Mouse (Mus musculus): ENCODE data around the gene Aacs. TPM values are rescaled to one million over a fixed set of nuclear protein-coding genes. Genes with fewer than 3 reads are reported as not detected.

Gene Aacs
- polyA plus RNA-seq, 1 experiment from 2014 or later: 51.8 TPM

DNA sequence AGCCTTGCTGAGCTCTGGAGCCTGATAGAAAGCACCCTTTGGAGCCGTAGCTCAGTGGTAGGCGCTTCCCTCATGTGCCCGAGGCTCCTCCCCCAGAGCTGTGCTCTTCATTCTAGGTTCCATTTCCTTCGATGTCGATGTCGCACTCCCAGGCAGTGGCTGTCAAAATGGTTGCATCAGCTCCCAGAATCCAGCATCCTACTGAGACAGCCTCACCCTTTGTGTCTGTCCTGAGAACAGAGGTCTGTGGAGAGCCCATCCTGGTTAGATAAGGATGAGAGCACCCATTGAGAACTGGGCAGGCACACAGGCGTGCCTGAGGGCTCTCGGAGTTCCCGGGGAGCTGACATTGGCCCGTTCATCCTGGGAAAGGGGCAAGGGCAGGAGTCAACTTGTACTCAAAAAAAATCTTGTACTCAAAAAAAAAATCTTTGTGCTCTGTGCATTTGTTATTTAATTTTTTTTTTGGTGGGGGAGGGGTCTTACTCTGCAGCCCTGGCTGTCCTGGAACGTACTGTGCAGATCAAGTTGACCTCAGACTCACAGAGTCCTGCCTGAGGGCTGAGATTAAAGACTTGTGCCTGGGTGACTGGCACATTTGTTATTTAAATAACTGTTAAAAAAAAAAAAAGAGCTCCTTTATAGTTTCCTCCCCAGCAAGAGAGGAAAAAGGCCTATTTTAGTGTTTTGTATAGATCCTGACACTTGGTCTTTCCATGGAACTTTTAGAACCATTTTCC lies 74.3 kb downstream of the Aacs start:
- Histone ChIP-seq H3K27ac (ENCODE audit: low read depth, low read length) (no peak overlapping the region), H3K4me2 (ENCODE audit: low read length) (no peak overlapping the region), H3K36me3 (ENCODE audit: control insufficient read depth, insufficient read depth, low read length) (no peaks in the 10 kb centered on the region)

DNA sequence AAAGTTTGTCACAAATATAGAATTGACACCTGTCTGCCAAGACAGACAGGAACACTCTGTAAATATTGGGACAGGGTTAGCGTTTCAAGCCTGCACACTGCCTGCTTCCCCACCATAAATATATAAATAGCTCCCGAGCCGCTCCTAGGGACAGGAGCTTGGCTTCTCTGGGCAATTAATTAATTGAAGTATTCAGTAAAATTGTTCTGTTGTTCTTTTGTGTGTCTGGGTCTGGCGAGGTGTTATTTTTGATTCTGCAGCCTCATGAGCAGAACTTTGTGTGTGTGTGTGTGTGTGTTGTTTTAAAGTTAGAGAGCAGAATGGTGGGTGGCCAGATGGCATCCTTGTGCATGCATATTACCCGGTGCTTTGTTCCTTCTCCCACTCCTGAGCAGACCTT lies 80.1 kb downstream of the Aacs start:
- Histone ChIP-seq H3K27ac (ENCODE audit: low read depth, low read length) (no peak overlapping the region), H3K9ac (ENCODE audit: low read length) (no peak overlapping the region), H3K9me3 (replicated peaks; ENCODE audit: control insufficient read depth, low read length) (no peaks in the 10 kb centered on the region), H3K4me3 (ENCODE audit: low read depth, low read length) (no peak overlapping the region), H3K36me3 (ENCODE audit: control insufficient read depth, insufficient read depth, low read length) (no peaks in the 10 kb centered on the region), H3K4me1 (ENCODE audit: control insufficient read depth, insufficient read depth, low read length) (no peaks in the 10 kb centered on the region), H3K4me2 (ENCODE audit: low read length) (no peak overlapping the region), H3K27me3 (replicated peaks; ENCODE audit: control insufficient read depth, insufficient read depth, low read length) (no peaks in the 10 kb centered on the region)
- WGBS: 66% methylated on average over 5 of the region's 5 CpGs
- DNase-seq (ENCODE audit: low spot score) (no peak), ATAC-seq (no peak)

More for the DNA sequence above, 74.3 kb downstream of the Aacs start:
- no peaks in the 10 kb centered on the region for H3K9me3 ChIP-seq (replicated peaks; ENCODE audit: control insufficient read depth, low read length)
- 17% methylated on average over 11 of the region's 11 CpGs for WGBS
- H3K27me3 ChIP-seq (replicated peaks; ENCODE audit: control insufficient read depth, insufficient read depth, low read length): no peaks in the 10 kb centered on the region
- no peak overlapping the region for H3K4me3 ChIP-seq (ENCODE audit: low read depth, low read length)
- H3K4me1 ChIP-seq (ENCODE audit: control insufficient read depth, insufficient read depth, low read length): peaks cover 2% of the 10 kb centered on the region; the same call in 1 of the 2 replicates
- DNase-seq (ENCODE audit: low spot score): no peak
- H3K9ac ChIP-seq (ENCODE audit: low read length): no peak overlapping the region
- 0 out of 2 replicates have a peak, but pooled peaks have one; percentile 37 for ATAC-seq

GRCm38 (mm10) chr5:125563492-125563891 lies 87.9 kb downstream of the Aacs start:
- Histone ChIP-seq H3K4me1 (ENCODE audit: control insufficient read depth, insufficient read depth, low read length) (no peaks in the 10 kb centered on the region), H3K9ac (ENCODE audit: low read length) (no peak overlapping the region), H3K4me2 (ENCODE audit: low read length) (no peak overlapping the region), H3K27me3 (replicated peaks; ENCODE audit: control insufficient read depth, insufficient read depth, low read length) (no peaks in the 10 kb centered on the region), H3K36me3 (ENCODE audit: control insufficient read depth, insufficient read depth, low read length) (no peaks in the 10 kb centered on the region), H3K9me3 (replicated peaks; ENCODE audit: control insufficient read depth, low read length) (no peaks in the 10 kb centered on the region), H3K4me3 (ENCODE audit: low read depth, low read length) (no peak overlapping the region), H3K27ac (ENCODE audit: low read depth, low read length) (no peak overlapping the region)
- ATAC-seq (no peak), DNase-seq (ENCODE audit: low spot score) (no peak)
- WGBS: 75% methylated on average over 6 of the region's 6 CpGs

- H3K4me2 ChIP-seq (ENCODE audit: low read length): no peak overlapping the region
- H3K4me3 ChIP-seq (ENCODE audit: low read depth, low read length): no peak overlapping the region
- ATAC-seq (no peak), DNase-seq (ENCODE audit: low spot score) (no peak)
- H3K9ac ChIP-seq (ENCODE audit: low read length): no peak overlapping the region
- H3K36me3 ChIP-seq (ENCODE audit: control insufficient read depth, insufficient read depth, low read length): no peaks in the 10 kb centered on the region
- no peaks in the 10 kb centered on the region for H3K9me3 ChIP-seq (replicated peaks; ENCODE audit: control insufficient read depth, low read length)
- WGBS: 81% methylated on average over 11 of the region's 11 CpGs
- H3K27ac ChIP-seq (ENCODE audit: low read depth, low read length): no peak overlapping the region
- H3K4me1 ChIP-seq (ENCODE audit: control insufficient read depth, insufficient read depth, low read length): no peaks in the 10 kb centered on the region
- no peaks in the 10 kb centered on the region for H3K27me3 ChIP-seq (replicated peaks; ENCODE audit: control insufficient read depth, insufficient read depth, low read length)
These were observed 90.1 kb downstream of the Aacs start for GRCm38 (mm10) chr5:125565725-125566124.

Small RNA genes lying within 50 kb of the gene (microRNA-seq; reads per million reads assigned to microRNA genes)
- not detected for gene Gm27551

Other genes starting within 250 kb of the Aacs start
- 17.6 and 21.7 TPM in 2 replicates for gene Scarb1, start 134.7 kb upstream of the Aacs start, polyA plus RNA-seq (2014; fragmentation: Nextera tagmentation; extraction: Ambion mirVana)
- 0.33 TPM in 1 of 2 replicates, not detected in the other for gene Gm10382, start 86.5 kb upstream of the Aacs start, polyA plus RNA-seq (2014; fragmentation: Nextera tagmentation; extraction: Ambion mirVana)
- 981 and 1,199 TPM in 2 replicates for gene Ubc, start 85.6 kb upstream of the Aacs start, polyA plus RNA-seq (2014; fragmentation: Nextera tagmentation; extraction: Ambion mirVana)
- gene Dhx37, start 41.7 kb upstream of the Aacs start, polyA plus RNA-seq (2014; fragmentation: Nextera tagmentation; extraction: Ambion mirVana): 4.7 and 7.0 TPM in 2 replicates
- gene Bri3bp, start 34.2 kb upstream of the Aacs start, polyA plus RNA-seq (2014; fragmentation: Nextera tagmentation; extraction: Ambion mirVana): 26.0 and 29.1 TPM in 2 replicates
- gene Tmem132b, start 56.0 kb downstream of the Aacs start, polyA plus RNA-seq (2014; fragmentation: Nextera tagmentation; extraction: Ambion mirVana): 3.1 and 4.4 TPM in 2 replicates

Data from forebrain, embryonic 14.5 days (tissue).